Mouse (Mus musculus) heart, embryonic 16.5 days (tissue): ENCODE data around the gene Sox5. TPM values are rescaled to one million over a fixed set of nuclear protein-coding genes. Genes with fewer than 3 reads are reported as not detected.

Experiments used
- ATAC-seq: fragments of 200-750 bp; cut with Nextera tagmentation; replicated peaks from 2 replicates; pipeline ENCODE4 v1.8.0; 2017; ENCODE audit warnings: moderate number of reproducible peaks; ENCODE audit not compliant: insufficient read depth, low FRiP score; ENCODE audit errors: extremely low read depth
- H3K27ac ChIP-seq: fragments of 300-500 bp; sonication (generic); 2 replicates; pipeline ENCODE4 v1.5.1; 2014; ENCODE audit warnings: mild to moderate bottlenecking, low read length, control low read depth, moderate library complexity
- H3K27me3 ChIP-seq: fragments of 300-500 bp; sonication (generic); 2 replicates; pipeline ENCODE4 v1.6.1; 2014; ENCODE audit warnings: low read length, mixed read lengths; ENCODE audit not compliant: control insufficient read depth, insufficient read depth
- H3K36me3 ChIP-seq: fragments of 300-500 bp; sonication (generic); 2 replicates; pipeline ENCODE4 v1.6.1; 2014; ENCODE audit not compliant: control insufficient read depth, insufficient read depth
- H3K4me1 ChIP-seq: fragments of 300-500 bp; sonication (generic); 2 replicates; pipeline ENCODE4 v1.6.1; 2014; ENCODE audit warnings: low read length, mixed read lengths; ENCODE audit not compliant: control insufficient read depth, insufficient read depth
- H3K4me2 ChIP-seq: fragments of 300-500 bp; sonication (generic); 2 replicates; pipeline ENCODE4 v1.6.1; 2014; ENCODE audit warnings: low read depth, mild to moderate bottlenecking, control low read depth, low read length
- H3K4me3 ChIP-seq: fragments of 300-500 bp; sonication (generic); 2 replicates; pipeline ENCODE4 v1.5.1; 2014; ENCODE audit warnings: mild to moderate bottlenecking, control low read depth, low read length
- H3K9ac ChIP-seq: fragments of 300-500 bp; sonication (generic); 2 replicates; pipeline ENCODE4 v1.6.1; 2014; ENCODE audit warnings: low read length, control low read depth
- H3K9me3 ChIP-seq: fragments of 300-500 bp; sonication (generic); replicated peaks from 2 replicates; pipeline ENCODE4 v1.6.1; 2016; ENCODE audit warnings: low read length; ENCODE audit not compliant: control insufficient read depth
- WGBS: fragments of 180-500 bp; shearing (Covaris S2); extraction: QIAGEN DNeasy Blood & Tissue Kit; methylation state at CpG from one replicate; pipeline ENCODE4 v1.1.7; 2014; 5-methylcytosine and 5-hydroxymethylcytosine counted together
- polyA plus RNA-seq: library from polyadenylated mRNA; unstranded; fragments of >200 nt; fragmentation: Nextera tagmentation; extraction: Ambion mirVana; gene quantifications from 2 replicates; pipeline ENCODE4 v1.2.1, GENCODE M21; 2015

Sox5 gene
- polyA plus RNA-seq, 1 experiment from 2014 or later = 8.8 TPM

- Histone ChIP-seq H3K27me3 (no peaks in the 10 kb centered on the region), H3K27ac (no peak overlapping the region), H3K9me3 (no peaks in the 10 kb centered on the region), H3K4me3 (no peak overlapping the region), H3K36me3 (no peaks in the 10 kb centered on the region), H3K4me1 (0 out of 2 replicates have a peak, but pooled peaks cover 3% of the 10 kb centered on the region), H3K9ac (no peak overlapping the region), H3K4me2 (no peak overlapping the region)
- ATAC-seq = no peak
- 53% methylated on average over 5 of the region's 5 CpGs for WGBS
These were observed 139.9 kb downstream of the Sox5 start for GRCm38 (mm10) chr6:144641888-144642287.

GRCm38 (mm10) chr6:144640591-144640990 lies 141.2 kb downstream of the Sox5 start:
- no peak overlapping the region for H3K9ac ChIP-seq
- 0 out of 2 replicates have a peak, but pooled peaks cover 3% of the 10 kb centered on the region for H3K4me1 ChIP-seq
- no peaks in the 10 kb centered on the region for H3K36me3 ChIP-seq
- no peak overlapping the region for H3K4me3 ChIP-seq
- ATAC-seq = no peak
- H3K9me3 ChIP-seq = no peaks in the 10 kb centered on the region
- no peak overlapping the region for H3K27ac ChIP-seq
- no peak overlapping the region for H3K4me2 ChIP-seq
- no peaks in the 10 kb centered on the region for H3K27me3 ChIP-seq
- 71% methylated on average over 3 of the region's 3 CpGs for WGBS

- H3K4me3 ChIP-seq = no peak overlapping the region
- H3K27ac ChIP-seq = no peak overlapping the region
- H3K4me1 ChIP-seq = 0 out of 2 replicates have a peak, but pooled peaks cover 3% of the 10 kb centered on the region
- no peak overlapping the region for H3K9ac ChIP-seq
- WGBS = 75% methylated on average over 5 of the region's 5 CpGs
- no peaks in the 10 kb centered on the region for H3K27me3 ChIP-seq
- no peaks in the 10 kb centered on the region for H3K36me3 ChIP-seq
- H3K4me2 ChIP-seq = no peak overlapping the region
- ATAC-seq = no peak
- no peaks in the 10 kb centered on the region for H3K9me3 ChIP-seq
These were observed 143.2 kb downstream of the Sox5 start for GRCm38 (mm10) chr6:144638547-144638946.

- no peaks in the 10 kb centered on the region for H3K27me3 ChIP-seq
- 54% methylated on average over 7 of the region's 7 CpGs for WGBS
- no peak overlapping the region for H3K4me2 ChIP-seq
- H3K4me3 ChIP-seq = no peak overlapping the region
- no peak overlapping the region for H3K27ac ChIP-seq
- no peaks in the 10 kb centered on the region for H3K36me3 ChIP-seq
- no peaks in the 10 kb centered on the region for H3K4me1 ChIP-seq
- H3K9me3 ChIP-seq = no peaks in the 10 kb centered on the region
- H3K9ac ChIP-seq = no peak overlapping the region
- ATAC-seq = no peak
These were observed 154.2 kb downstream of the Sox5 start for GRCm38 (mm10) chr6:144627539-144628115.

GRCm38 (mm10) chr6:144621089-144621769 lies 160.5 kb downstream of the Sox5 start:
- WGBS = 47% methylated on average over 3 of the region's 3 CpGs

GRCm38 (mm10) chr6:144611383-144611791 lies 170.4 kb downstream of the Sox5 start:
- H3K36me3 ChIP-seq = no peaks in the 10 kb centered on the region
- no peak overlapping the region for H3K27ac ChIP-seq
- no peak overlapping the region for H3K9ac ChIP-seq
- ATAC-seq = no peak
- H3K27me3 ChIP-seq = no peaks in the 10 kb centered on the region
- H3K9me3 ChIP-seq = no peaks in the 10 kb centered on the region
- 28% methylated on average over 4 of the region's 4 CpGs for WGBS
- peaks cover 7% of the 10 kb centered on the region; the same call in 1 of the 2 replicates for H3K4me1 ChIP-seq
- H3K4me3 ChIP-seq = no peak overlapping the region
- peak overlapping the region; percentile 24 for H3K4me2 ChIP-seq

More at GRCm38 (mm10) chr6:144621089-144621769, 160.5 kb downstream of the Sox5 start:
- no peak overlapping the region for H3K4me3 ChIP-seq
- H3K36me3 ChIP-seq = no peaks in the 10 kb centered on the region
- H3K4me2 ChIP-seq = no peak overlapping the region
- H3K9ac ChIP-seq = no peak overlapping the region
- no peak overlapping the region for H3K27ac ChIP-seq
- no peaks in the 10 kb centered on the region for H3K27me3 ChIP-seq
- no peak for ATAC-seq
- no peaks in the 10 kb centered on the region for H3K9me3 ChIP-seq
- H3K4me1 ChIP-seq = peaks cover 4% of the 10 kb centered on the region; the same call in 1 of the 2 replicates

GRCm38 (mm10) chr6:144610878-144611277 lies 170.9 kb downstream of the Sox5 start:
- no peaks in the 10 kb centered on the region for H3K36me3 ChIP-seq
- H3K27ac ChIP-seq = no peak overlapping the region
- ATAC-seq = no peak
- H3K27me3 ChIP-seq = no peaks in the 10 kb centered on the region
- no peaks in the 10 kb centered on the region for H3K9me3 ChIP-seq
- peaks cover 7% of the 10 kb centered on the region; the same call in 1 of the 2 replicates for H3K4me1 ChIP-seq
- H3K9ac ChIP-seq = no peak overlapping the region
- H3K4me3 ChIP-seq = no peak overlapping the region
- H3K4me2 ChIP-seq = peak overlapping the region; percentile 24
- 45% methylated on average over 8 of the region's 8 CpGs for WGBS

GRCm38 (mm10) chr6:144602883-144603282 lies 178.9 kb downstream of the Sox5 start:
- no peaks in the 10 kb centered on the region for H3K27me3 ChIP-seq
- H3K9me3 ChIP-seq = 0 out of 2 replicates have a peak, but pooled peaks cover 3% of the 10 kb centered on the region
- H3K4me1 ChIP-seq = no peaks in the 10 kb centered on the region
- no peaks in the 10 kb centered on the region for H3K36me3 ChIP-seq
- 60% methylated on average over 4 of the region's 4 CpGs for WGBS
- H3K4me3 ChIP-seq = no peak overlapping the region
- H3K9ac ChIP-seq = no peak overlapping the region
- H3K27ac ChIP-seq = no peak overlapping the region
- H3K4me2 ChIP-seq = no peak overlapping the region
- ATAC-seq = no peak

- no peak for ATAC-seq
- Histone ChIP-seq H3K36me3 (no peaks in the 10 kb centered on the region), H3K9me3 (0 out of 2 replicates have a peak, but pooled peaks cover 3% of the 10 kb centered on the region), H3K9ac (no peak overlapping the region), H3K4me3 (no peak overlapping the region), H3K27me3 (no peaks in the 10 kb centered on the region), H3K4me2 (no peak overlapping the region), H3K4me1 (peaks cover 2% of the 10 kb centered on the region; the same call in 1 of the 2 replicates), H3K27ac (no peak overlapping the region)
- 76% methylated on average over 5 of the region's 5 CpGs for WGBS
These were observed 181.4 kb downstream of the Sox5 start for GRCm38 (mm10) chr6:144600351-144600750.
